Mouse (Mus musculus): ENCODE results near the gene Ush2a. TPM values are rescaled to one million over a fixed set of nuclear protein-coding genes. Genes with fewer than 3 reads are reported as not detected.

Gene Ush2a
- total RNA-seq, 2 experiments from 2014 or later, result 0.05 to 0.59 TPM

DNA sequence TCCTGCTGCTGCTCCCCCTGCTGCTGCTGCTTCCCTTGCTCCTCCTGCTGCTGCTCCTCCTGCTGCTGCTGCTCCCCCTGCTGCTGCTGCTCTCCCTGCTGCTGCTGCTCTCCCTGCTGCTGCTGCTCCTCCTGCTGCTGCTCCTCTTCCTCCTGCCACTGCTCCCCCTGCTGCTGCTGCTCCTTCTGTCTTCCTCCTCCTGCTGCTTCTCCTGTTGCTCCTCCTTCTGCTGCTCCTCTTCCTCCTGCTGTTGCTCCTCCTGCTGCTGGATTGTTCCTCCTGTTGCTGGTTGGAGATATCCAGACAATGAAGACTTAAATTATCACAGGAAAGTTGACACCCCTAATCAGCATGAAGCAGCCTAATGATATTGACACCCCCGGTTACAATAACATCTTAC lies 123.4 kb downstream of the Ush2a start:
- intact Hi-C loops (cut with DNase I), result no loop called here
- no peak for DNase-seq (ENCODE audit: low spot score in 2 of 2)

DNA sequence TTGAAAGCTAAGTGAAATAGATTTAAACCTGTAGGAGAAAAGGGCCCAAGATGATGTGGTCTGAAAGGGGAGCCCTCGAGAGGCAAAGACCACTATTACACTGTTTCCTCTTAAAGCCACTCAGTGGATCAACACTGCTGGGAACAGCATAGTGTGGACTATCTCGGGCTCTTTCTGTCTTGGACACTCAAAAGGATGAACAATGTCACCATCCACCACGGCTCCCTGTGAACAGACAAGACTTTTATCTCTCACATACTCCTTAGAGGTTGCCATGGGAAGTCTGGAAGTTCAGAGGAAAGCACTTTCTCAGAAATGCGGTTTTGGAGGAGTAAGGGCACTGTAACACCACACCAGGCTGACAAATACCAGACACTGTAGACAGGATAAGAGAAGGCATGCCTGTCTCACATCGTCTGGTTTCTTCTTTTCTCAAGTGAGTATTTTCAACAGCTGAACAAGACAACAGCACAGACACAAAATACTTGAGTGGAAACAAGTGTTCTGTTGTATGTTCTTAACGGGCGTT lies 124.0 kb downstream of the Ush2a start:
- no peak for DNase-seq (ENCODE audit: low spot score in 2 of 2)
- intact Hi-C loops (cut with DNase I), result no loop called here

DNA sequence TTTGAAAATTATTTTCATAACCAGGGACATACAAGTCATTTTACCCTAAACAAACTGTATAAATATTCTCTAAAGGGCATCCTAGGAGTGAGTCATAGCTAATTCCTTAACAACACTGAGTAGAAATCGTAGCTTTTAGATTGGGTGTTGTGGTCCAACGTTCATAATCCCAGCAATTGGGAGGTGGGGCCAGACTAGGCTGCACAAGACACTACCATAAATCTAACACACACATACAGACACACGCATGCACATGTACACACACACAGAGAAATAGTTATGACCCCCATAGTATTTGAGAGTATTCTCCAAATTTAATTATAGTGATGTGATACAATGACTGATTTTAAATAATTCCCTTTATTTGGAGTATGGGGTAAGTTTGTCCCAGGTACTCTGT lies 125.5 kb downstream of the Ush2a start:
- intact Hi-C loops (cut with DNase I), result no loop called here

DNA sequence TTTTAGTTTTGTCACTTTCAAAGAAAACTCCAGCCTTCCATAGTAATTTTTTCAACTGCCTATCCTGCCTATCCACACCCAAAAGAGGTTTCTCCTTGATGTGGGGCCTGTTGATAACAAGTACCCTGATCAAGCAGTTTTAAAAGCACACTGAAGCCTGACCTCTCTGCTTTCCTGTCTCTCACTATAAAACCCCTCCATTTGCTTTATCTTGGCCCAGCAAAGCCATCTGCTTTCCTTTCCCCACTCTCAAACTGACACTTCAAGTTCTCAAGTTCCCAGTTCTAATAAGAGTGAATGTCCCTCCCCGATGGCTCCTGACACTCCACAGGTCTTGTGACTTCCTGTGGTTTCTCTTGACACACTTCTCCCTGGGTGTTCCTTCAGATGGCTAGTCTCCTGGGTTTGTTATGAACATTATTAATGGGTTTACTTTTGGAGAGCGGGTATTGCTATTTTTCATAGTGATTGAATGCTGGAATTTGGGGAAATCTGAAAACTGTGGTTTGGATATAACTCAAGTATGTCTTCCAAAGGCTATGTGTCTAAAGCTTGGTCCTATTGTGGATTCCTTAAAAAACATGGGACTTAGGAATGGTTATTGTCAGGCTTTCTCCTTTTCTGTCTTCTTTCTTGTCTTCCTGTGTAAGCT lies 126.1 kb downstream of the Ush2a start:
- intact Hi-C loops (cut with DNase I), result no loop called here
- no peak for DNase-seq (ENCODE audit: low spot score in 2 of 2)

More for the DNA sequence above, 125.5 kb downstream of the Ush2a start:
- DNase-seq (ENCODE audit: low spot score in 2 of 2), result no peak

DNA sequence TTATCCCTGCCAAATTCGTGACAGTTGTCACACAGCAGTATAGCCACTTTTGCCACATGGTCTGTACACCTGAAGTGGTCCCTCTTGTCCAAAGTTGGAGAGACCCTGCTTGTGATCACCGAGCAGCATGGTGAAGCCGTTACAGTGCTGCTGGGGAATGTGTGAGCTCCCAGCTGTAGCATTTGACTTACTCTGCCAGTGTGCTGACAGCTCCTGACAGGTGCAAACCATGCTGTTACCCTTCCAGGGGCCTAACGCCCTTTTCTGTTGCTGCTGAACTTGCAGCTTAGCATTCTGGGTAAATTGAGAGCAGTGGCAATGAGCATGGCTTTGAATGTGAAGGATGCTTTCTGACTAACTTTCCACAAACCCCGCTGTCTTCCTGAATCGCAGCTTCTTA lies 128.3 kb downstream of the Ush2a start:
- DNase-seq (ENCODE audit: low spot score in 2 of 2), result no peak
- intact Hi-C loops (cut with DNase I), result no loop called here

DNA sequence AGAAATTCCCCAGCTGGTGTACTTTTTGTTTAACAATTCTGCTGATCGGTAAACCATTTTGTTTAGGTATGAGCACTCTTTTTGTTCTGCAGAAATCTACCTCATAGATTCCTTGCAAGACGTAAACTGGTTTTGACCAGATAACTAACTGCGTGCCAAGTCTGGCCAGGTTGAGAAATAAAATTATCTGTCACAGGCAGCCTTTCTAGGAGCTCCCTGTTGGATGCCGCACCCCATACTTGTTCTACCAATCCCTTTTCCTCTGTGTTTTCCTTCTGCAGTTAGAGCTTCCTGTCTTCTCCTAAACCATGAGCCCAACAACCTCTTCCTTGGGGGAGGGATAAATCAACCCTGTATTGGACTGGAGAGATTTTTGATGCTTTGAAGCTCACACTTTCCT lies 145.4 kb downstream of the Ush2a start:
- DNase-seq (ENCODE audit: low spot score in 2 of 2), result no peak
- intact Hi-C loops (cut with DNase I), result no loop called here

DNA sequence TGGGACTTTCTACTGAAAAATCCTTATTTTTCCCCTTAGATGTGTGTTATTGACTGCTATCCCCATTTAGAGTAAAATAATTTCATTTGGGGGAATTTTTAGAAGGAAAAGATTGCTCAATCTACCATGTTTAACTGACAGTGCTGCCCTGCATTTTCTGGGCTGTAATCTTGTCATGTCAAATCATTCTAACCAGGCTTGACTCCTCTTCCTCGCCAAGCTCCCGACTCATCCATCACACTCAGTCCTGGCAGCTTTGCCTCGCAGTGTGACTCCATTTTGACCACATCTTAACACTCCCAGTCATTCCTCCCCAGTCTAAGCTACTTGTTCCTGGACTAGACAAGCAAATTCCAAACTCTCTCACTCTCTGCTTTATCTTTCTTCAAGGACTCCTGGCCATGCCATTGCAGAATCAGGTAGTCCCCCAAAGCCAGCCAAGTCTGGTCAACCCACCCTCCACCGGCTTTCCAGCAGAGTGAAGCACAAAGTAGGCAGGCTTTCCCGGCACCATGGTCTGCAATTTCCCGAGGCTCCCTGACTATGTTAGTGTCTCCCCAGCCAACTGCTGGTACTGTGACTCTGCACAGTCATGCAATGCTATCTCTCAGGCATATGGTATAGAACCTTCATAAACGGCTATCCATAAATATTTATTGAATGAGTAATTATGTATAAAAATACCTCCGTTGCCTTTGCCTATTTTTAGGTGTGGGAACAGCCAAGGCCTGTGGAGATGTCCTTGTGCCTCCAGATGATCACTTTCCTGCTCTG lies 146.0 kb downstream of the Ush2a start:
- intact Hi-C loops (cut with DNase I), result no loop called here
- DNase-seq (ENCODE audit: low spot score in 2 of 2), result no peak

DNA sequence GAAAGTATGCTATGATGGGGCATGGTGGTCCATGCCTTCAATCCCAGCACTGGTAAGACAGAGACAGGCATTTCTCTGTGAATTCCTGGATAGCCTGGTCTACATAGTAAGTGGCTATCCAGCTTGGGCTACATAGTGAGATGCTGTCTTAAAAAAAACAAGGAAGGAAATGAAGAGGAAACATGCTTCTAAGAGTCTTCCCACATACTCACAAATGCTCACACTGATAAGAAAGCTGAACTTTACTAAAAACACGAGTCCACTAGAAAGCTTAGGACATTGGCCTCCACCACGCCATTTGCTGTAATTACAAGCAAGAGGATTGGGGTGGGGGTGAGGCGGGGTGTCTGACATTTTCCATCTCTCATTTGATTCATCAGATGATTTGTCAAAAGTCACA lies 148.7 kb downstream of the Ush2a start:
- DNase-seq (ENCODE audit: low spot score in 2 of 2), result no peak
- intact Hi-C loops (cut with DNase I), result no loop called here

DNA sequence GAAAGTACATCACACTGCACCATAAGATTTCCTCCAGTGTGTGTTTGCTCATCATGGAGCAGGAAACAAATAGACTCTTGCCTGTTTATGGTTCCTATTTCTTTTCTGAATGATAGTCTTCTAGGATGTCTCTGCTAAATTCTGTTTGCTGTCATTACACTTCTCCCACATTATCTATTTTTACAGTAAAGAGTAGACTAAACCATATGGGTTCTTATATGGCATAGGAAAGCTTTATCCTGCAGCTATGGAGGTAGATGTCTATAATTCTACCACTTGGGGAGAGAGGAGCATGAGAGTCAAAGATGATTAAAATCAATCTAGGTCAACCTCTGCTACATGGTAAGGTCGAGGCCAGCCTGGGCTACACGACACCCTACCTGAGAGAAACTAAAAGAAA lies 158.7 kb downstream of the Ush2a start:
- intact Hi-C loops (cut with DNase I), result no loop called here
- DNase-seq (ENCODE audit: low spot score in 2 of 2), result peak in 1 of 2 experiments; percentile 5

DNA sequence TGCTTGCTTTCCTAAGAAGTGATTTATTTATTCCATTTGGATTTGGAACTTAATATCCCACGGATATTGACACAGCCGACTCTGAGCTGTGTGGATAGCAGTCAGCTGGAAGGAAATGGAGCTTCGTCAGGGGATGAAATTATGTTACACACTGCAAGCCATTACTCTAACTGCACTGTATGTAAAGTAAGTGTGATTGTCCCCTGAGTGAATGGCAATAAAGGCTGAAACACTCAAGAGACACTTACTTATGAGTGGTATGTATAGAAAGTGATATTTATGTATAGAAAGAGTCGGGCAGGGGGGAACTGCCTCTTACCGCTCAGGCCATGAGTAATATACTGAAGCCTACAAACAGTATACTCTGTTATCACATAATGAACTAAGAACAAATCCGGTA lies 166.3 kb downstream of the Ush2a start:
- no peak for DNase-seq (ENCODE audit: low spot score in 2 of 2)
- intact Hi-C loops (cut with DNase I), result no loop called here

DNA sequence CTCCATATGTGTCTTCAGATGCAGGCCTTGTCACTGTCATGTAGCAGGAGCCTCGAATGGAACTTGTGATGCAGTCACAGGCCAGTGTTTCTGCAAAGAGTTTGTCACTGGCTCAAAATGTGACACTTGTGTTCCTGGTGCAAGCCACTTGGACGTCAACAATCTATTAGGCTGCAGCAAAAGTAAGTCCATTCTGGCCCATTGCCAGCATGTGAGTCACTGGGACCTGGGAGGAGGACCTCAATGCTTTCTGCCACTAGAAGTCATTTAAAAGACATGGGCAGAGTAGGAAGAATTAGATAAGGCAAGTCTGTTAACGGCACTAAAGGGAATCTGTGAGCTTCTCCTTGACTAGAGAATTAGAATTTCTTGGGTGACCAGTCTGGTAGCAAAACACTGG lies 168.9 kb downstream of the Ush2a start:
- intact Hi-C loops (cut with DNase I), result no loop called here
- DNase-seq (ENCODE audit: low spot score in 2 of 2), result no peak

DNA sequence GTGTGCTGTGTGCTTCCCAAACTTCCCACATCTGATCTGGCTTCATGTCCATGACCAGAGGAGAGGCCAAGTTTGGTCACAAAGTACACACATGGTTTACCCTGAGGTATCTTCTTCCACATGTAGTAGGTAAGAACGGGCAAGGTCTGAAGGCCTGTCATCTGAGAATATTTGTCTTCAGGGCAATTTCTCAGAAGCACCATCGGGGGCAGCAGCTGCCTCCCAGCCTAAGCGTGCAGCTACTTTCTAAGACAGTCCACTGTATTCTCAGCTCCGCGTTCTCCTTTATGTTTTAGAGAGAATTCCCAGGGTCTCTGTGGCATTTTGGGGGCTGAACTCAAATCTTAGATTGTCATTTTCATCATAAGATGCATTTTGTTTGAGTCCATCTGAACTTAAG lies 186.1 kb downstream of the Ush2a start:
- intact Hi-C loops (cut with DNase I), result no loop called here
- no peak for DNase-seq (ENCODE audit: low spot score in 2 of 2)

DNA sequence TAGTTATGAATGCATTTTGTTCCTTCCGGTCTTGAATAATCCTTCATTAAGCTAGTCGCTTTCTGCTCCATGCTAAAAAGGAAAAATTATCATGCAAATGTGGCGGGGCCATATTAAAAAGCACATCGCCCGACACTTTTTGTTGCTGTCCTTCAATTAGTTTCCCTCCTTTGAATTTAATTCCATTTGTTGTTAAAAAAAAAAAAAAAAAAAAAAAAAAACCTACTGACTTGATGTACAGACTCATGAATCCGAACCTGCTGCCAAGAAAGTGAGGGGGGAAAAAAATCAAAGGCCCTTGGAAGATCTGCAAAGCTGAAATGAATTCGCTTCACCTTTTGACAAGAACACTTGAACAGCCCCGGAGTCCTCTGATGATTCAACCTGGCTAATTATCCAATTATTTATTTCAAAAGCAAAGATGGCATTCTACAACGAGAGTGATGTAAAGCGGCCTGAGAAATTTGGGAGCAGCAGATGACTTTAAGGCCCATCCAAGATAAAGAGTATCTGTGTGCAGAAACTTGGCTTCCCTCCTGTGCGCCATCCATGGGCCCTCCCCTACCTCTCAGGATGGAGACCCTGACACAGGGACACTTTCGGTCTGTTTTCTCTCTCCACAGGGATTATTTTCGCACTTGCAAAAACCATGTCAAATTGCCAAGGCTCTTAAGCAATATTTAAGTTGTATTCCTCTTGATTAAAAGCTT lies 194.8 kb downstream of the Ush2a start:
- intact Hi-C loops (cut with DNase I), result no loop called here
- no peak for DNase-seq (ENCODE audit: low spot score in 2 of 2)

DNA sequence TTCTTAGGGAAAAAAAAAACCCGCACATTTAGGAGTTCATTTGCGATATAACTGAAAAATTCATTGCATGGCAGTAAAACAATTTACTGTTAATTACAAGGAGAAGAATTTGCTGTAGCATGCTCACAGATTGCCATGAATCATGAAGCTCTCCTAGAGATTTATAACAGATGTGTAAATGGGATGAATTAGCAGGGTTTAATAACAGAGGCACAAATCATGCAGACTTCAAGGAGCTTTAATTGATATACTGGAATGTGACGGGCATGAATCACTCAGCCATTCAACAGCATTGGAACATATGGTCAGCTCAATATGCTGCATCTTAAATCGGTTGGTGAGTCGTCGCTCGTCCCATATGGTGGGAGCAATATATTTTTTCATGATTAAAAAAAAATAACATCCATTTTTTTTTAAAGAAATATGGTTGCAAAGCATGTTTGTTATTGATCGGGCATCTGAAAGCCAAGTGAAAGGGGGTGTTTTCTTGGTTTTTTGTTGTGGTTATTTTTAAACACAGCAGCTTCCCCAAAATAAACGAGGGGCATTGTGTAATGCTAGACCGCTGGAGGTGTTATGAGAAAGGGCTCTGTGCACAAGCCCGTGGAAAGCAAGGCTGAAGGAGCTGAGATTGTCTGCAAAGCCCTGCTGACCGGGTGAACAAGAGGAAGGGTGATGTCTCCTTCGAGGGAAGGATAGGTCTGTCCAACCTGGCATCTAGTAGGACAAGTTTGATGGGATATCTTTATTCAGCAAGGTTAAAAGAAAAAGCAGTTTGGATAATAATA lies 195.6 kb downstream of the Ush2a start:
- intact Hi-C loops (cut with DNase I), result no loop called here
- no peak for DNase-seq (ENCODE audit: low spot score in 2 of 2)

DNA sequence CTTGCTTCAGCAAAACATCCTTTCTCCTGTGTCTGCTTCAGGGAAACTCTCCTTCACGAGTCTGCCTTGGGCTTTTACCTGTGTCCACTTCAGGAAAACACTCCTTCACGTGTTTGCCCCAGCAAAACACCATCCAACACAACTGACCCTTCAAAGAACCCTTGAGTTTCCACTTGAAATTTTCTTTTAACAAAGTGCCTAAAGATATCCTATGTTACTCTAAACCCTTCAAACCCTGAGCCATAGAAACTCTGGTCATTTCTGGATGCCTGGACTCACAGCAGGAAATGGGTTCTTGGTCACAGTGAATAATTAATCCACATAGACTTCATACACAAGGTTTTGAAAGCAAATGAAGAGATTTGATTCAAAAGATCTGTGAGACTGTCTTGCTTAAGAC lies 199.4 kb downstream of the Ush2a start:
- intact Hi-C loops (cut with DNase I), result no loop called here
- DNase-seq (ENCODE audit: low spot score in 2 of 2), result no peak

DNA sequence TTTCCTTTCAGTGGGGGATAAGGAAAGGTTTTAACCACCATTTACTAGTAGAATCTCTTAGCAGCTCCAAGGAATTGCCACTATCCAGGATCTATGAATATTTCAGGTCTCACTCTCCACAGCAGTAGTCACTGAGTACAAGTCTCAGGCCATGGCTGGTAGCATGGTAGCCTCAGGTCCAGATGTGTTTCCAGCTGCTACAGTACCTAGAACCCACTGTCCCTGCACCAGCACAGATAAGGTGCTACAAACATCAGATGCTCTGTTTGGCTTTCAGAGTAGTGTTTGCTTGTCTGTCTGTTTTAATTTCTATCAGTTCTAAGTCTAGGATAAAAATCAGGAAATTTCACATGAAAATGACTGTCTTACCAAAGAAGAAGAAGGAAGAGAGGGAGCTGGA lies 202.8 kb downstream of the Ush2a start:
- DNase-seq (ENCODE audit: low spot score in 2 of 2), result no peak
- intact Hi-C loops (cut with DNase I), result no loop called here

DNA sequence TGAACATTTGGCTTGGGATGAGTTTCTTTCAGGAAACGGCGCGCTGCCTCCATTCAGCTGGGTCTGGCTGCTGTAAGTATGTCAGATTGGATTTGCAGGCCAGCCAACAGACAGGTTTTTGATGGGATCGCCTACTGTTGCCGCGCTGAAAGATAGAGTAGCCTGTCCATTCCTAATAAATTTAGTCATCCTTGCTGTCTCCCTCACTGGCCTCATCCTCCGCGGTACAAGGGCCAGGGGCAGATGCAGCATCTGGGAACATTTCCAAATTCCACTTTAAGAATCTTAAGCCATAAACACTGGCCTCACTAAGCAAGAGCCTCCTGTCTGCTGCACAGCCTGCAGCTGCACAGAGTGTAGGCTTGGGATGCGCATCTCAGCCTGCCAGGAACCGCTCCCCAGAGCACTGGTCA lies 206.6 kb downstream of the Ush2a start:
- DNase-seq (ENCODE audit: low spot score in 2 of 2), result peak; percentile 29 to 31
- intact Hi-C loops (cut with DNase I), result no loop called here

DNA sequence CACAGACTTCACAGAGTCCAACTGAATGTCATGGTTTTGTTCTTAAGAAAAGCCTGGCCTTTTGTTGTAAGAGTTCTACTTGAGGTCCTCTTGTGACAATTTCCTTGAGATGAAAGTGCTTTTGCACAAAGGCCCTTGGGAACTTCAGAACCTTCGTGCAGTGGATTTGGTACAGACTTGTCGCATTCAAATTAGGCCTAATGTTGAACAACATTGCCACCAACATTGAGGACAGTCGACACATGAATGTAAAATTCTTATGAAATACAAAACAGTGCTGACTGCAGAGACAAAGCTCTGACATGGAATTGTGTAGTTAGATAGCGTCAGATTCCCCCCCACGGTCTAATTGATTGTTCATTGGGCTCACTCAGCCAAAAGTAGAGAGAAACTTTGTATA lies 243.1 kb downstream of the Ush2a start:
- intact Hi-C loops (cut with DNase I), result no loop called here
- DNase-seq (ENCODE audit: low spot score in 2 of 2), result no peak

DNA sequence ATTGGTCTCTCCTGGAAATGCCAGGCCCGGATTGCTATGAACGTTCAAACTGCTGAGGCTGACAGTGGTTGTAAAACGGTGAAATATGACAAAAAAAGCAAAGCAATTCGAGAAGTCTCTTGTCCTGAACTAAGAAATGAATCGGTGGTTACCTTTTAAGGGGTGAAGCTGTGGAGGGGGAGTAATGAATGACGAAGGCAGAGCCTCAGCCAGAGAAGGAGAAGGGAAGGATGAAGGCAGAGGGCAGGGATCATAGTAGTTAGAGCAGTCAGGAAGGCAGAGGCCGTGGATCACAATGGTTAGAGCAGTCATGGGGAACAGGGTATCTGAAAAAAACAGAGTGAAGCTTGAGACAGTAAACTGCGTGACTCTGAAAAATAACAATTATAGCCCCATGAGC lies 257.0 kb downstream of the Ush2a start:
- no peak for DNase-seq (ENCODE audit: low spot score in 2 of 2)
- intact Hi-C loops (cut with DNase I), result no loop called here

DNA sequence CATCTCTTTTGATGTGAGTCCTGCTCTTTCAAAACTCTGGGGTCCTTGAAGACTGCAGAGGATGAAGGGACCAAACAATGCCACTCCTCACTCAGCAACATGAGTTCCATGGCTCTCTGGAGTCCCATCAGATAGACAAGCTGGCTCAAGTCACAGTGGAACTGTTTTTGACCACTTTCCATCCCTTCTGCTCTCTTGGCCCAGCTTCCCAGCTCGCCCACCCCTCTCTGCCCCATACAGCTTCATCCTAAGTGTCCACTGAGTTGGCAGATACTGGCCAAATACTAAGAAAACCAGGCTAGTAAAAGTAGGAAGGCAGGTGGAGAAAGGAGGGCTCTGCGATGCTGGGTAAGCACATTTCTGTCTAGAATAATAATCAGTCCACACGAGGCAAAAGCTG lies 265.6 kb downstream of the Ush2a start:
- intact Hi-C loops (cut with DNase I), result no loop called here
- DNase-seq (ENCODE audit: low spot score in 2 of 2), result no peak
